In genomic region chr11:20638841-20639240, GRCm38 (mm10) we compare ENCODE assay signal across 8 mouse cellular contexts.
DNase-seq lines count a peak whose midpoint lies in the region; TF ChIP-seq lines count a peak whose summit lies in the region.

No protein-coding gene starts in this region.

- H3K4me1 ChIP-seq in MEL (ENCODE audit: control insufficient read depth in 1 of 2, insufficient read depth in 2 of 2, low read length in 2 of 2) = peaks cover 11% of the 10 kb centered on the region in 2 experiments

- H3K79me2 ChIP-seq in MEL (ENCODE audit: control insufficient read depth, insufficient read depth, low read length, poor library complexity) = peaks cover 50% of the 10 kb centered on the region

- no peak overlapping the region for H3K4me3 ChIP-seq in MEL (ENCODE audit: control insufficient read depth in 1 of 2, insufficient read depth in 1 of 2, low read depth in 2 of 2, low read length in 2 of 2)
- H3K4me3 ChIP-seq in left cerebral cortex, adult 2 months = no peak overlapping the region

- TF ChIP-seq CTCF in MEL (IDR thresholded peaks at IDR 0.05 in 2 of 3, conservative IDR thresholded peaks at IDR 0.05 in 1 of 3; ENCODE audit: control insufficient read depth in 1 of 3, insufficient read depth in 1 of 3, low read depth in 2 of 3, low read length in 3 of 3, poor library complexity in 1 of 3, severe bottlenecking in 1 of 3) = peak; percentile 97 to 98 (median 97)
- TF ChIP-seq CTCF in left cerebral cortex, adult 2 months (IDR thresholded peaks at IDR 0.05) = peak; percentile 93

- peaks cover 0 to 18% of the 10 kb centered on the region in 2 experiments; a peak in 2 of 4 replicates for H3K36me3 ChIP-seq in MEL (ENCODE audit: control insufficient read depth in 1 of 2, insufficient read depth in 2 of 2, low read length in 2 of 2)

- DNase-seq in layer of hippocampus, adult 11-12 months (ENCODE audit: low spot score) = peak; percentile 82
- no peak for DNase-seq in layer of hippocampus, adult 9-11 months
- DNase-seq in MEL (ENCODE audit: low read depth, low spot score) = peak; percentile 88
- peak; percentile 65 for DNase-seq in cerebellum, adult 11-12 months
- peak; percentile 84 for DNase-seq in gastrocnemius, postnatal 10 days
- DNase-seq in left cerebral cortex, adult 2 months (ENCODE audit: extremely low spot score in 1 of 2, low spot score in 2 of 2) = peak; percentile 60 to 74
- peak; percentile 68 to 82 for DNase-seq in natural killer cell, adult 2 months (ENCODE audit: low spot score in 2 of 2)
- DNase-seq in urinary bladder, postnatal 36 days (ENCODE audit: low spot score in 2 of 2) = peak; percentile 68 to 73

- H3K9me3 ChIP-seq in MEL (replicated peaks; ENCODE audit: insufficient read depth, low read length) = no peaks in the 10 kb centered on the region

- TF ChIP-seq EP300 in MEL (IDR thresholded peaks at IDR 0.05; ENCODE audit: low read depth in 1 of 2, low read length in 2 of 2) = no peak

- peak; percentile 76 for TF ChIP-seq RAD21 in MEL (IDR thresholded peaks at IDR 0.05; ENCODE audit: low read depth, low read length)

- H3K27ac ChIP-seq in MEL (ENCODE audit: control insufficient read depth, low read depth, low read length) = no peak overlapping the region
- no peak overlapping the region for H3K27ac ChIP-seq in left cerebral cortex, adult 2 months

- intact Hi-C loops in left cerebral cortex, adult 2 months (cut with DNase I) = loop anchor here (2.0 to 10.0 kb wide), 2 partner anchors 184 to 434 kb away; partner anchors contain the start of gene Rab1a

- TF ChIP-seq POLR2A in MEL (IDR thresholded peaks at IDR 0.05; ENCODE audit: control insufficient read depth in 1 of 2, insufficient read depth in 1 of 2, low read depth in 1 of 2, low read length in 2 of 2, poor library complexity in 1 of 2) = no peak

- H3K9ac ChIP-seq in MEL (ENCODE audit: control insufficient read depth, low read depth, low read length, poor library complexity, severe bottlenecking) = no peak overlapping the region

- H3K27me3 ChIP-seq in MEL (ENCODE audit: control insufficient read depth in 1 of 2, insufficient read depth in 2 of 2, low read length in 2 of 2) = no peaks in the 10 kb centered on the region

TF ChIP-seq in MEL, 35 proteins besides CTCF, POLR2A, EP300 and RAD21:
- TF ChIP-seq SMC3 (IDR thresholded peaks at IDR 0.05; ENCODE audit: low read depth, low read length) (peak; percentile 97), CHD1 (IDR thresholded peaks at IDR 0.05; ENCODE audit: low read depth, low read length) (0 out of 2 replicates have a peak, but pooled peaks have one; percentile 20), TBP (IDR thresholded peaks at IDR 0.05; ENCODE audit: low read depth, low read length) (no peak), ZC3H11A (IDR thresholded peaks at IDR 0.05; ENCODE audit: low read depth, low read length) (peak; percentile 62), MYC (IDR thresholded peaks at IDR 0.05; ENCODE audit: low read depth, low read length) (0 out of 2 replicates have a peak, but pooled peaks have one; percentile 30), BHLHE40 (IDR thresholded peaks at IDR 0.05; ENCODE audit: borderline replicate concordance, low read depth, low read length) (no peak)
TF ChIP-seq in MEL: peak in this region for 4.
